Mouse (Mus musculus): ENCODE results near the gene Olfr651.

- no peak for TF ChIP-seq CTCF (IDR thresholded peaks at IDR 0.05; ENCODE audit: control insufficient read depth, insufficient read depth, insufficient read length)
- no peak for TF ChIP-seq MYOG (IDR thresholded peaks at IDR 0.05; ENCODE audit: control insufficient read depth, extremely low read depth, insufficient read length)
- no peak for TF ChIP-seq USF1 (IDR thresholded peaks at IDR 0.05; ENCODE audit: low read depth)
- no peak for TF ChIP-seq MAX (IDR thresholded peaks at IDR 0.05)
These were observed 27.1 kb downstream of the Olfr651 start, which contains the start of gene Olfr653 for GRCm38 (mm10) chr7:104577014-104577413.

Data from C2C12 (cell line).